Mouse (Mus musculus) ES-E14 (cell line): ENCODE data around the gene Dnajc27.

Source experiments
- MAFK ChIP-seq: IDR thresholded peaks from 2 replicates; pipeline ENCODE4 v1.6.1; 2014; ENCODE audit warnings: mild to moderate bottlenecking, low read depth, low read length, inconsistent platforms; ENCODE audit not compliant: insufficient read depth
- ZNF384 ChIP-seq: IDR thresholded peaks from 2 replicates; pipeline ENCODE4 v1.6.1; 2012; ENCODE audit warnings: low read depth, low read length, inconsistent platforms

DNA sequence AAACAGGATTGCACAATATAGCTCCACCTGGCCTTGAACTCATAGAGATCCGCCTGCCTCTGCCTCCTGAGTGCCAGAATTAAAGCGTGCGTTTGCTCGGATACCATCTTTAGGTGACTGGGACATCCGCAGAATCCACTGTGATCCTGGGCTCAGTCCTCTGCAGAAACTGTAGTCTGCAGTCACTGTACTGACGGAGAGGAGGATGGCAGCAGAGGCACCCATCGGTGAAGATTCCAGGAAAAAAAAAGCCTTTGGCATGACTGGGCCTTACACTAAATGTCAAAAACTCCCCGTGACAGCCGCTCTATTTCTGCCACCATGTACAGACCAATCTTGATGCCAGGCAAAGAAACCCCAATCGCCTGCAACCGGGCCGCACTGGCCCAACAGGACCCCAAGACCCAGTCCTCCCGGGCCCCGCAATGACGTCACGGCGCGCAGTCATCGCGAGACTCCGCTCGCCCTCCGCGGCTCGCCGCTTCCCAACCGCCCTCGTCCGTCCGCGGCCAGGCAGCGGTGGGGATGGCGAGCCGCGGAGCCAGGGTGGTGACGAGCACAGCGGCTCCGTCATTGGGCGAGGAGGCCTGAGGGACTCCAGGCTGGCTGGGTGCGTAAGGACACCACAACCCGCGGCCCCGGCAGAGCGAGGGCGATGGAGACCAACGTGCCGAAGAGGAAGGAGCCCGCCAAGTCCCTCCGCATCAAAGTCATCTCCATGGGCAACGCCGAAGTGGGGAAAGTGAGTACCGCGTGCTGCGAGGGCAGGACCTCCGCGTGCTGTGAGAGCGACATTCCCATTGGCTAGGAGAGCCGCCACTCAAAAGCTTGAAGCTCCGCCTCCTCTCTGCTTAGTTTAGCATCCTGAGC is at the start of gene Dnajc27:
- TF ChIP-seq MAFK: 0 out of 2 replicates have a peak, but pooled peaks have one; percentile 12
- TF ChIP-seq ZNF384: no peak
